Mouse (Mus musculus): ENCODE results near the gene Lypd6. TPM values are rescaled to one million over a fixed set of nuclear protein-coding genes. Genes with fewer than 3 reads are reported as not detected.

The Lypd6 gene
- polyA plus RNA-seq, 1 experiment from 2014 or later: 17.4 TPM

DNA sequence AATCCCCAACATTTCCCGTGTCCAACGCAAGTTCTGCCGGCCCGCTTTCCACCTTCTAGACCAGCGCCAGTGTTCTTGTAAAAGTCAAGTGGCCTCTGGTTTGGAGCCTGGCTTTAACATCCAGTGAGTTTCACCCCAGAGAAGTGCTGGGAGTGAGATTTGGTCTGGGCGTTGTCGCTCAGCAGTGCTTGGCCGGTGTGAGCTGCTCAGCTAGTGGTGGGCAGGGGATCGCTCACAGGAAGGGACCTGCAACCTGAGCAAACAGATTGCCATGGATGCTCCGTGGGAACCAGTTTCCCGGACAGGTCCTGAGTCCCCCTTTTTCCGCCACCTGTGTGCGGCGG lies 355 bp upstream of the Lypd6 start:
- Histone ChIP-seq H3K9ac (replicated peaks; ENCODE audit: low read depth, low read length) (0 out of 2 replicates have a peak overlapping the region, but pooled peaks have one; percentile 51), H3K4me1 (ENCODE audit: control insufficient read depth, insufficient read depth, low read length) (peaks cover 12% of the 10 kb centered on the region; the same call in 1 of the 2 replicates), H3K36me3 (ENCODE audit: control insufficient read depth, insufficient read depth, low read length) (no peaks in the 10 kb centered on the region), H3K27me3 (ENCODE audit: control insufficient read depth, insufficient read depth, low read length) (peaks cover 3% of the 10 kb centered on the region; the same call in 1 of the 2 replicates), H3K9me3 (ENCODE audit: control insufficient read depth, low read length) (no peaks in the 10 kb centered on the region), H3K27ac (ENCODE audit: low read depth, low read length) (no peak overlapping the region), H3K4me3 (ENCODE audit: low read depth, low read length) (peak overlapping the region; percentile 67), H3K4me2 (ENCODE audit: low read depth, low read length) (peak overlapping the region; percentile 93)
- WGBS: 1% methylated on average over 14 of the region's 14 CpGs
- ATAC-seq (ENCODE audit: low read depth): peak; percentile 71

DNA sequence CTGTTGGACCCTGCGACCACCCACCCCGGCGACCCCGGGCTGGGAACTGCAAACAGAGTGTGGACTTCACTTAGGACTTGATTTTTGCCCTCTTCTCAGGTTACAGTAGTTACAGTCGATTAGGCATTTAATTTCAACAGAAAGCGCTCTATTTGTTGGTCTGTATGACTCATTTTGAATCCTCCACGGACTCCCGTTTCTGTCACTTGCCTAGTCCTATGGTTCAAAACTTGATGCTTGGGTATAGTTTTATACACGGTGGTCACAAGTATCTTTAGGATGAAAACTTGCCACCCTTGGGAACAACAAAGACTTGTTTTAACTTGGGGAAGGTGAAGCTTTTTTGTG lies 713 bp downstream of the Lypd6 start:
- no peak overlapping the region for H3K27ac ChIP-seq (ENCODE audit: low read depth, low read length)
- H3K4me1 ChIP-seq (ENCODE audit: control insufficient read depth, insufficient read depth, low read length): peaks cover 12% of the 10 kb centered on the region; the same call in 1 of the 2 replicates
- no peaks in the 10 kb centered on the region for H3K36me3 ChIP-seq (ENCODE audit: control insufficient read depth, insufficient read depth, low read length)
- WGBS: under 1% methylated on average over 9 of the region's 9 CpGs
- H3K4me3 ChIP-seq (ENCODE audit: low read depth, low read length): peak overlapping the region; percentile 67
- H3K9me3 ChIP-seq (ENCODE audit: control insufficient read depth, low read length): no peaks in the 10 kb centered on the region
- peak overlapping the region; percentile 93 for H3K4me2 ChIP-seq (ENCODE audit: low read depth, low read length)
- H3K27me3 ChIP-seq (ENCODE audit: control insufficient read depth, insufficient read depth, low read length): peaks cover 3% of the 10 kb centered on the region; the same call in 1 of the 2 replicates
- peak overlapping the region; percentile 51 for H3K9ac ChIP-seq (replicated peaks; ENCODE audit: low read depth, low read length)
- no peak for ATAC-seq (ENCODE audit: low read depth)

DNA sequence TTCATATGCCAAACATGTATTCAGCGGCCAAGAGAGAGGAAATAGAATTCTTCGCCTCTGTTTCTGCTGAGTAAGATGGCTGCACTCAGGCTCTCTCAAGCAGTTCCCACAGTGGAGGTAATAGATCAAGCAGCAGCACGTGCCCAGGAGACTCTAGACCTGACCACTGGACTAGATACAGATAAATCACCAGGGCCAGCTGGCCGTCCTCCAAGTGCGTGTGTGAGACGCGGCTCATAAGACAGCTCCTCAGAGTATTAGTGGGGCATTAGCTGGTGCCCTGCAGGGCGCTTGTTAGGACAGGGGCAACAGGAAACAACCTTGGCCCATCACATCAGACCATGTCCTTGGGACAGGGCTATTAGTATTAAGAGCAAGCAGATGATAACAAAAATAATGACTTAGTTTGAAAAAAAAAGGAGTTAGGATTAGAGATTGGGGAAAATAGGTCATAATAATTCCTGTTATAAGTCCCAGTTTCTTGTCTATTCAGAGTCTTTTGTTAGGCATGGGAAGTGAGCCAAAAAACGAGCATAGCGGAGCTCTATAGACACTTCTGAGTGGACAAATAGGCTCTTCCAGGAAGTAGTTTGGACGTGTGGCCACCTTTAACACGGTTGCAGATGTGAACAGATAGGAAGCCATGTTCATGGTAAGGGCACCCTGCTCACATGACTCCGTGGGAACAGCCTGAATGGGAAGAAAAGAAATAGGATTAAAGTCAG lies 3.5 kb downstream of the Lypd6 start:
- Histone ChIP-seq H3K27me3 (ENCODE audit: control insufficient read depth, insufficient read depth, low read length) (peaks cover 3% of the 10 kb centered on the region; the same call in 1 of the 2 replicates), H3K9ac (replicated peaks; ENCODE audit: low read depth, low read length) (no peak overlapping the region), H3K4me3 (ENCODE audit: low read depth, low read length) (no peak overlapping the region), H3K4me1 (ENCODE audit: control insufficient read depth, insufficient read depth, low read length) (peaks cover 12% of the 10 kb centered on the region; the same call in 1 of the 2 replicates), H3K27ac (ENCODE audit: low read depth, low read length) (no peak overlapping the region), H3K4me2 (ENCODE audit: low read depth, low read length) (no peak overlapping the region), H3K9me3 (ENCODE audit: control insufficient read depth, low read length) (no peaks in the 10 kb centered on the region), H3K36me3 (ENCODE audit: control insufficient read depth, insufficient read depth, low read length) (no peaks in the 10 kb centered on the region)
- ATAC-seq (ENCODE audit: low read depth): no peak
- 55% methylated on average over 13 of the region's 13 CpGs for WGBS

DNA sequence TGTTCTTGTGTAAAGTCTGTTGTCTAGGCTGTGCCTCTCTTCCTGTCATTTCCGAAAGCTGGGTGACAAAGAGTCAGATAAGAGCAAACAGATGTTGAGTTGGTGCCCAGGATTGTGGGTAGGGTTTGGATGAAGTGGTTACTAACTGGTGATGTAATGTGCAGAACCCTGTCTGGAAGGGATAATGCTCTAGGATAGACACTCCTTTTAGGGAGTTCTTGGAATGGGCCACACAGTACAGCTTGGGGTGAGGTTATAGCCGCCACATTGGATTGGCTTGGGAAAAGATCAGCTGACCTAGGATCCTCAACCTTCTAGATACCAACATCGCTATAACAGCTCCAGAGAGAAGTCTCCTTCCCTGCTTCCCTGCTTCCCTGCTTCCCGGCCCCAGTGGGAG lies 5.9 kb downstream of the Lypd6 start:
- no peak overlapping the region for H3K4me3 ChIP-seq (ENCODE audit: low read depth, low read length)
- H3K4me1 ChIP-seq (ENCODE audit: control insufficient read depth, insufficient read depth, low read length): peaks cover 6% of the 10 kb centered on the region; the same call in 1 of the 2 replicates
- no peak overlapping the region for H3K4me2 ChIP-seq (ENCODE audit: low read depth, low read length)
- no peak for ATAC-seq (ENCODE audit: low read depth)
- H3K27ac ChIP-seq (ENCODE audit: low read depth, low read length): no peak overlapping the region
- H3K27me3 ChIP-seq (ENCODE audit: control insufficient read depth, insufficient read depth, low read length): no peaks in the 10 kb centered on the region
- WGBS: 89% methylated on average over 4 of the region's 4 CpGs
- no peaks in the 10 kb centered on the region for H3K9me3 ChIP-seq (ENCODE audit: control insufficient read depth, low read length)
- H3K9ac ChIP-seq (replicated peaks; ENCODE audit: low read depth, low read length): no peak overlapping the region
- H3K36me3 ChIP-seq (ENCODE audit: control insufficient read depth, insufficient read depth, low read length): no peaks in the 10 kb centered on the region

DNA sequence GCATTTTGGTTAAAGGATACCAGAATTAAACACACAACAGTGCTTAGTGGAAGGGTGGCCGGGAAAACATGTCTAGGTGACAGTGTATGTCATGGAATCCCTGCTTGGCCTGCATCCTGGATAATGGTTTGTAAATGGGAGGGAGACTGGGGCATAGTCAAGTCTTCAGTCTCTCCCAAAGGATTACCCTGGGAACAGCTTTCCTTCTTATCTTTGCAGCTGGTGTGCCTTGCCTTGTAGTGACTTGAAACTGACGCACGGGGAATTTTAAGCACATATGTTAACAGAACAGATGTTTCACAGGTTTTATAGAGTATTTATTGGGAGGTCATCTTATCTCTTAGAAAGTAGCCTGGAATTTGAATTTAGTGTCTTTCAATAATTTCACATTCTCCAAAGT lies 18.5 kb downstream of the Lypd6 start:
- no peak overlapping the region for H3K4me3 ChIP-seq (ENCODE audit: low read depth, low read length)
- H3K4me1 ChIP-seq (ENCODE audit: control insufficient read depth, insufficient read depth, low read length): no peaks in the 10 kb centered on the region
- no peak for ATAC-seq (ENCODE audit: low read depth)
- WGBS: 65% methylated on average over 3 of the region's 3 CpGs
- H3K9ac ChIP-seq (replicated peaks; ENCODE audit: low read depth, low read length): no peak overlapping the region
- no peak overlapping the region for H3K4me2 ChIP-seq (ENCODE audit: low read depth, low read length)
- H3K27ac ChIP-seq (ENCODE audit: low read depth, low read length): no peak overlapping the region
- no peaks in the 10 kb centered on the region for H3K27me3 ChIP-seq (ENCODE audit: control insufficient read depth, insufficient read depth, low read length)
- H3K9me3 ChIP-seq (ENCODE audit: control insufficient read depth, low read length): no peaks in the 10 kb centered on the region
- H3K36me3 ChIP-seq (ENCODE audit: control insufficient read depth, insufficient read depth, low read length): no peaks in the 10 kb centered on the region

DNA sequence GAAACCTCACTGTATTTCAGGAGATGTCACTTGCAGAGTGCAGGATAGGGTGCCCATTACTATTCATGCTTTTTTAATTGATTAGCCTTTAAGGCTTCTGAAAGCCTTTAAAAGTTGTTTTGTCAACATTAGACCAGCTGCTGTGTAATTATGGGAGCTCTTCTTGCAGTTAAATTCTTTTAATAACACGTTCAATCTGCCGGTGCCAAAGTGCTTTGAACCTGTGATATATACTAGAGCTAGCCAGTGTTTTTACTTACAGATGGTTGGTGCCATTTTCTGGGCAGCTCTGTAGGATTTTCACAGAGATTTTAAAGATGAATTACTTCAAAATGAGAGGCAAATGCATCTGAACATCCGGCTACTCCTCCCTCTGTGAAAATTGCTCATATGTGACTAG lies 21.5 kb downstream of the Lypd6 start:
- 44% methylated on average over 3 of the region's 3 CpGs for WGBS
- Histone ChIP-seq H3K36me3 (ENCODE audit: control insufficient read depth, insufficient read depth, low read length) (no peaks in the 10 kb centered on the region), H3K4me3 (ENCODE audit: low read depth, low read length) (no peak overlapping the region), H3K27me3 (ENCODE audit: control insufficient read depth, insufficient read depth, low read length) (no peaks in the 10 kb centered on the region), H3K4me1 (ENCODE audit: control insufficient read depth, insufficient read depth, low read length) (no peaks in the 10 kb centered on the region), H3K9ac (replicated peaks; ENCODE audit: low read depth, low read length) (no peak overlapping the region), H3K4me2 (ENCODE audit: low read depth, low read length) (no peak overlapping the region), H3K9me3 (ENCODE audit: control insufficient read depth, low read length) (no peaks in the 10 kb centered on the region), H3K27ac (ENCODE audit: low read depth, low read length) (no peak overlapping the region)
- ATAC-seq (ENCODE audit: low read depth): no peak

DNA sequence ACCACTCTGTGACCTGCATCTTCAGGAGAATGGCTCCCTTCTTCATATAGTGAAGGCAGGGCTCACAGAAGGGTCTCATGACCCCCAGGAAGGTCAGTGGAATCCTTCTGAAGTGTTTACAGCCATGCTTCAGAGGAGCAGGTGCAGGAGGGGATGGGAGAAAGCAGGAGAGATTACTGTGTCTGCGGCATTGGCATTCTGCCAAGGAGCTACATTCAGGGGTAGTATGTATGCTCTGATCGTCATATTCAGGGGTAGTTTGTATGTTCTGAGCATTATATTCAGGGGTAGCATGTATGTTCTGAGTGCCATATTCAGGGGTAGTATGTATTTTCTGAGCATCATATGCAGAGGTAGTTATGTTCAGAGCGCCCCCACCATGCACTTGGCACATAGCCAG lies 30.1 kb downstream of the Lypd6 start:
- Histone ChIP-seq H3K9me3 (ENCODE audit: control insufficient read depth, low read length) (no peaks in the 10 kb centered on the region), H3K4me1 (ENCODE audit: control insufficient read depth, insufficient read depth, low read length) (peaks cover 6% of the 10 kb centered on the region), H3K36me3 (ENCODE audit: control insufficient read depth, insufficient read depth, low read length) (no peaks in the 10 kb centered on the region), H3K4me2 (ENCODE audit: low read depth, low read length) (no peak overlapping the region), H3K27ac (ENCODE audit: low read depth, low read length) (no peak overlapping the region), H3K9ac (replicated peaks; ENCODE audit: low read depth, low read length) (no peak overlapping the region), H3K27me3 (ENCODE audit: control insufficient read depth, insufficient read depth, low read length) (no peaks in the 10 kb centered on the region), H3K4me3 (ENCODE audit: low read depth, low read length) (no peak overlapping the region)
- 51% methylated on average over 3 of the region's 3 CpGs for WGBS
- ATAC-seq (ENCODE audit: low read depth): peak; percentile 41; the same call in 1 of the 2 replicates

DNA sequence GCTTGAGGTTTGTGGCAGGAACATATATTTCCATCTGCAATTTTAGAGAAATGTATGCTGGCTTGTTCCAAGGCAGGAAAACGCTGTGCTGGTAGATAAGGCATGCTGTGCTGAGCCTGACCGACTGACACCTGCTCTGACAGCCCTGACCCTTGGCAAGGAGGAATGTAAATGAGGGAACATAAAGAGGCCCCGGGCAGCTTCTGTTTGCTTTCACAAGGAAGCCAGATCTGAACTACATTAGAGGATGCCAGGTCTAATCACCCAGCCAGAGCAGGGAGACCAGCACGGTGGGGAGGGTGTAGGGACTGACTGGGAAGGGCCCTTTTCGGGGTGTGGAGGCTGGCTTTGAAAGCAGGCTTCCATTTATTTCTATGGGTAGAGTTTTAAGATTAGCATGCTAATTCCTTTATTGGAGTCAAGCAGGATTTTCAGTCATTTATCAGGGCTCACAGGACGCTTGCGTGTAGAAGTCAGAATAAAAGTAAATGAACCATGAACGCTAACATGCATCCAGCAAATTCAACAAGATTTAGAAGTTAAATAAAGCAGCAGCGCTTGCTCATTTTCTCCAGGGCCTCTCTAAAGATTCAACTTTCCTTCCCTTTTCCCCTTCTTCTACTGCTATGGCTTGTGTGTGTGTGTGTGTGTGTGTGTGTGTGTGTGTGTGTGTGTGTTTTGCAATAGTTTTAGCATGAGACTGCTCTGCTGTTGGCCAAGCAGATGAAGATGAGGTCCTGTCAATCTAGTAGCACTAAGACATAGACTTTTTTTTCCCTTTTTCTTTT lies 34.3 kb downstream of the Lypd6 start:
- no peak overlapping the region for H3K4me3 ChIP-seq (ENCODE audit: low read depth, low read length)
- WGBS: 7% methylated on average over 9 of the region's 9 CpGs
- H3K9me3 ChIP-seq (ENCODE audit: control insufficient read depth, low read length): no peaks in the 10 kb centered on the region
- ATAC-seq (ENCODE audit: low read depth): peak; percentile 57; the same call in 1 of the 2 replicates
- H3K4me2 ChIP-seq (ENCODE audit: low read depth, low read length): no peak overlapping the region
- H3K27ac ChIP-seq (ENCODE audit: low read depth, low read length): no peak overlapping the region
- H3K27me3 ChIP-seq (ENCODE audit: control insufficient read depth, insufficient read depth, low read length): no peaks in the 10 kb centered on the region
- H3K9ac ChIP-seq (replicated peaks; ENCODE audit: low read depth, low read length): no peak overlapping the region
- peaks cover 9% of the 10 kb centered on the region for H3K4me1 ChIP-seq (ENCODE audit: control insufficient read depth, insufficient read depth, low read length)
- no peaks in the 10 kb centered on the region for H3K36me3 ChIP-seq (ENCODE audit: control insufficient read depth, insufficient read depth, low read length)

DNA sequence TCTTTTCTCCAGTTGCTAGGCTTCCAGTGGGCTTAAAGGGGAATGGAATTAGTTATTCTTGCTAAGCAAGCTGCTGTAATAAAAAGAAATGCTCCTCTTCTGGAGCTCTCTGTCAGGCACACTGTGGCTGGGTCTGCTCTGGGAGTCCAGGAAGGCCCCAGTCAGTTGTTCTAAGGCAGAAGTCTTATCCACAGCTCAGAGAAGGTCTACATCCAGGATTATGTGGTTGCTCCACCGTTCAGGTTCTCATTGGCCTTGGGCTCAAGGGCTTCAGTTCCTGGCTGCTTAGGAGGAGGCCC lies 34.9 kb downstream of the Lypd6 start:
- Histone ChIP-seq H3K36me3 (ENCODE audit: control insufficient read depth, insufficient read depth, low read length) (no peaks in the 10 kb centered on the region), H3K27ac (ENCODE audit: low read depth, low read length) (no peak overlapping the region; the same call in 1 of the 2 replicates), H3K4me3 (ENCODE audit: low read depth, low read length) (no peak overlapping the region), H3K9ac (replicated peaks; ENCODE audit: low read depth, low read length) (no peak overlapping the region), H3K4me1 (ENCODE audit: control insufficient read depth, insufficient read depth, low read length) (peaks cover 9% of the 10 kb centered on the region), H3K9me3 (ENCODE audit: control insufficient read depth, low read length) (no peaks in the 10 kb centered on the region), H3K4me2 (ENCODE audit: low read depth, low read length) (no peak overlapping the region), H3K27me3 (ENCODE audit: control insufficient read depth, insufficient read depth, low read length) (no peaks in the 10 kb centered on the region)
- WGBS: 75% methylated on average over 1 of the region's 1 CpGs
- no peak for ATAC-seq (ENCODE audit: low read depth)
